Mouse (Mus musculus) midbrain, embryonic 16.5 days (tissue): ENCODE measurements around the gene Camsap2. TPM values are rescaled to one million over a fixed set of nuclear protein-coding genes. Genes with fewer than 3 reads are reported as not detected.

Experiments
- polyA plus RNA-seq: library from polyadenylated mRNA; unstranded; fragments of >200 nt; fragmentation: Nextera tagmentation; extraction: Ambion mirVana; gene quantifications from 2 replicates; pipeline ENCODE4 v1.2.1, GENCODE M21; 2015

Camsap2 gene
- polyA plus RNA-seq, 1 experiment from 2014 or later = 27.2 TPM

Other genes with a start within 250 kb of the Camsap2 start
- 47.9 and 55.7 TPM in 2 replicates for gene Kif21b, start 214.7 kb downstream of the Camsap2 start, polyA plus RNA-seq
- not detected in 2 replicates for gene Mroh3, start 133.3 kb downstream of the Camsap2 start, polyA plus RNA-seq
- gene Inava, start 111.8 kb downstream of the Camsap2 start, polyA plus RNA-seq = 1.5 and 3.0 TPM in 2 replicates
- 0.72 and 0.77 TPM in 2 replicates for gene Gpr25, start 85.2 kb downstream of the Camsap2 start, polyA plus RNA-seq
- gene Ddx59, start 69.2 kb upstream of the Camsap2 start, polyA plus RNA-seq = 14.5 and 16.0 TPM in 2 replicates
- gene Kif14, start 120.2 kb upstream of the Camsap2 start, polyA plus RNA-seq = 0.54 and 0.62 TPM in 2 replicates